Mouse (Mus musculus) forebrain, embryonic 14.5 days (tissue): ENCODE measurements around the gene Fam53b. TPM values are rescaled to one million over a fixed set of nuclear protein-coding genes. Genes with fewer than 3 reads are reported as not detected.
A peak's percentile ranks its signal among the peaks of the same experiment; 100 is the strongest.

Source experiments
- ATAC-seq: fragments of 200-750 bp; cut with Nextera tagmentation; 2 replicates; pipeline ENCODE4 v1.8.0; 2017; ENCODE audit warnings: mild to moderate bottlenecking, moderate library complexity
- DNase-seq: peaks from one replicate; pipeline ENCODE4 v3.0.0-alpha.2; 2015; ENCODE audit warnings: low spot score
- H3K27ac ChIP-seq: fragments of 300-500 bp; sonication (generic); 2 replicates; pipeline ENCODE4 v1.5.1; 2014; ENCODE audit warnings: low read depth, mild to moderate bottlenecking, control low read depth, low read length, moderate library complexity
- H3K27me3 ChIP-seq: fragments of 300-500 bp; sonication (generic); replicated peaks from 2 replicates; pipeline ENCODE4 v1.6.1; 2014; ENCODE audit warnings: low read length, control low read depth, mixed read lengths; ENCODE audit not compliant: control insufficient read depth, insufficient read depth
- H3K36me3 ChIP-seq: fragments of 300-500 bp; sonication (generic); 2 replicates; pipeline ENCODE4 v1.6.1; 2014; ENCODE audit warnings: low read length, control low read depth; ENCODE audit not compliant: control insufficient read depth, insufficient read depth
- H3K4me1 ChIP-seq: fragments of 300-500 bp; sonication (generic); 2 replicates; pipeline ENCODE4 v1.6.1; 2014; ENCODE audit warnings: antibody characterized with exemption, low read length, control low read depth; ENCODE audit not compliant: control insufficient read depth, insufficient read depth
- H3K4me2 ChIP-seq: fragments of 300-500 bp; sonication (generic); 2 replicates; pipeline ENCODE4 v1.6.1; 2014; ENCODE audit warnings: mild to moderate bottlenecking, control low read depth, low read length
- H3K4me3 ChIP-seq: fragments of 300-500 bp; sonication (generic); 2 replicates; pipeline ENCODE4 v1.5.1; 2014; ENCODE audit warnings: low read depth, low read length, control low read depth
- H3K9ac ChIP-seq: fragments of 300-500 bp; sonication (generic); 2 replicates; pipeline ENCODE4 v1.6.1; 2014; ENCODE audit warnings: mild to moderate bottlenecking, low read length, control low read depth, moderate library complexity
- H3K9me3 ChIP-seq: fragments of 300-500 bp; sonication (generic); replicated peaks from 2 replicates; pipeline ENCODE4 v1.6.1; 2016; ENCODE audit warnings: low read length, control low read depth, mixed read lengths; ENCODE audit not compliant: control insufficient read depth
- WGBS: fragments of 180-500 bp; shearing (Covaris S2); extraction: QIAGEN DNeasy Blood & Tissue Kit; methylation state at CpG from one replicate; pipeline ENCODE4 v1.1.7; 2014; 5-methylcytosine and 5-hydroxymethylcytosine counted together
- polyA plus RNA-seq: library from polyadenylated mRNA; unstranded; fragments of >200 nt; fragmentation: Nextera tagmentation; extraction: Ambion mirVana; gene quantifications from 2 replicates; pipeline ENCODE4 v1.2.1, GENCODE M21; 2014

Fam53b gene
- polyA plus RNA-seq, 1 experiment from 2014 or later, result 17.1 TPM

DNA sequence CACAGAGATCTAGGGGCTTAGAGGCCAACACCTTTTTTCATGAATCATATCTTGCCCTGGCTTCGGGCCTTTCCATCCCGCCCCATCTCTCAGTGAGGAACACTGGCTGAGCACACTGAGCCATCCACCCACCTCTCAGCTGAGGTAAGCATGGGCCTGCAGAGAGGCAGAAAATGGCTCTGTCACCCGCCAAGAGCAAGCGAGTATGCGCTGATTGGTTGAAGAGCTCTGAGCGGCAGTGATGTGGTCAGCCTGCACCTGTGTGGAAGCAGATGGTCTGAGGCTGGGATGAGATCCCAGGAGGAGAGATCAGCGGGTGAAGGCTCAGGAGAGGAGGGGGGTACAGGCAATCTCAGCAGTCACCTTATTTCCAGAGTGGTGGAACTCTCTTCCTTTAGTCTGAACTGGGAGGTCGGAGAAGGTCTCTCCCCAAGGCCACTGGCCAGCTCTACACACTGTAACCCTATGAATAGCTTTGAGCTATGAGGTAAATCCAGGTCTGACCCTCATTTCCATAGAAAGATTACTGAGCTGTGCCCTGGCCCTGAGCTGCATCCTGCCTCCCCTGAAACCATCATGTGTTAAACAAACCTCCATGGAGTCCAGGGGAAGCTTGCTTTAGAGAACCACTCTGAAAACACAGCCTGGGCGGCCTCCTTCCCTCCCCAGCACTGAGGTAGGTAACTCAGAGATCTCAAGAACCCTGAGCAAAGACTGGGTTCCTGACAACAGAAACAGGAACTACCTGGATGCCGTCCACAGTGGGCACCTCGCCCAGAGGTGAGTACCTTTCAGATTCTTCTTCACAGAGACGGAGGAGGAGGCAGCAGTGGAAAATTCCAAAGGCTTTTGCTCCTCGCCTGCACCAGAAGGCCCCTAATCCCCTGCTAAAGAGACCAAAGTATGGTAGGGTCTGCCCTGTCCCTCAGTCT lies 6.5 kb downstream of the Fam53b start:
- no peaks in the 10 kb centered on the region for H3K27me3 ChIP-seq
- H3K4me2 ChIP-seq, result no peak overlapping the region
- no peaks in the 10 kb centered on the region for H3K9me3 ChIP-seq
- 49% methylated on average over 13 of the region's 13 CpGs for WGBS
- peak overlapping the region; percentile 52; the same call in 1 of the 2 replicates for H3K27ac ChIP-seq
- DNase-seq, result no peak
- no peak overlapping the region for H3K4me3 ChIP-seq
- H3K4me1 ChIP-seq, result peaks cover 58% of the 10 kb centered on the region
- H3K9ac ChIP-seq, result peak overlapping the region; percentile 13; the same call in 1 of the 2 replicates
- no peaks in the 10 kb centered on the region for H3K36me3 ChIP-seq
- ATAC-seq, result no peak

DNA sequence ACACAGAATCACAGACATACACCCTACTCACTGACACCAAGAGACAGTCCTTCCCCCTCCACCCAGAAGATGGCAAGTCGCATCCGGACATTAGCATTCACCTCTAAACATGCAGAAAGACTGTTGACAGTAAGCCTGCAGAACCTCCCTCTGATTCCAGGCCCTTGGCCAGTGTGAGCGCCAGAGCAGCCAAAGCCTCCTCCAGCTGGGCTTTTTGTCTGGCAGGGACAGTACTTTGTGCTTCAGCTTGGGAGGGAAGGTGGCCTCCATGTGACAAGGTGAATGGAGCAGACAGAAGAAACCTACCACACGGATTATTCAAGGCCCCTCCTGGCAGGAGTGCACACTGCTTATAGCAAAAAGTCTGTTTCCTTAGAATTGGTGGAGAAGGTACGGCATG lies 7.4 kb downstream of the Fam53b start:
- H3K4me3 ChIP-seq, result no peak overlapping the region
- peaks cover 2% of the 10 kb centered on the region; the same call in 1 of the 2 replicates for H3K36me3 ChIP-seq
- no peaks in the 10 kb centered on the region for H3K9me3 ChIP-seq
- H3K9ac ChIP-seq, result 0 out of 2 replicates have a peak overlapping the region, but pooled peaks have one; percentile 7
- H3K4me1 ChIP-seq, result peaks cover 50% of the 10 kb centered on the region
- no peak for DNase-seq
- H3K27me3 ChIP-seq, result no peaks in the 10 kb centered on the region
- ATAC-seq, result no peak
- WGBS, result 54% methylated on average over 5 of the region's 5 CpGs
- no peak overlapping the region for H3K27ac ChIP-seq
- H3K4me2 ChIP-seq, result no peak overlapping the region

DNA sequence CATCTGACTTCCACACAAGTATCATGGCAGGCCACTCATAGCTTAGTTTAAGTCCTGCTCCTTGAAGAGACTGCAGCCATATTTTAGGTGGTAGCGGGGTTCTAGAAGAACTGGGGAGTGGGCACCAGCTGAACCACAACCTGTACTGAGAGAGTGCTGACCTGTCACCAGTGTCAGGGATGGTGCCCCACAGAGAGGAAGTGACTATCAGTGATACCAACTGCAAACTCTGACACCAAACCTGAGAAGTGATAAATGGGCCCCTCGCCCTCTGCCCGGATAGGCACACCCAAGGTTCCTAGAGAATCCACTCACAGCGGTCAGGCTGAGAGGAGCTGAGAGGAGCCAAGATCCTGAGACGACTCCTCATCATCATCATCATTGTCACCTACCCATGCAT lies 8.7 kb downstream of the Fam53b start:
- DNase-seq (no peak), ATAC-seq (no peak)
- no peaks in the 10 kb centered on the region for H3K9me3 ChIP-seq
- no peaks in the 10 kb centered on the region for H3K27me3 ChIP-seq
- WGBS, result 95% methylated on average over 5 of the region's 5 CpGs
- no peak overlapping the region for H3K4me2 ChIP-seq
- no peak overlapping the region for H3K4me3 ChIP-seq
- peaks cover 4% of the 10 kb centered on the region; the same call in 1 of the 2 replicates for H3K36me3 ChIP-seq
- no peak overlapping the region for H3K27ac ChIP-seq
- H3K4me1 ChIP-seq, result peaks cover 43% of the 10 kb centered on the region
- no peak overlapping the region for H3K9ac ChIP-seq

DNA sequence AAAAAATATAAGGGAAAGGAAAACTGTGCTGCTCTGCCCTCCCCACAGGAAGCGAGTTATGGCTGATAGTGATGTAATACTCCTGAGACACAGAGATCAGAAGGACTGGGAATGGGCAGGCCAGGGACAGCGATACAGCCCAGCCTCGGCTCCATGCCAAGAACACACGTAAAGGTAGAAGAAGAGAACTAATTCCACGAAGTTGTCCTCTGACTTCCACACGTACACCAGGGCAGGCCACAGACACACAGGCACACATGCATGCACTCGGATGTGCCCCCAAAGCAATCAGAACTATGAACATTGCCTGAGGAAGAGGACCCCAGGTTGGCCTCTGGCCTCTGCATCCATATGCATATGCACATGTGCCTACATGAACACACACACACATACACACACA lies 9.2 kb downstream of the Fam53b start:
- Histone ChIP-seq H3K36me3 (peaks cover 4% of the 10 kb centered on the region; the same call in 1 of the 2 replicates), H3K4me1 (peaks cover 38% of the 10 kb centered on the region), H3K4me3 (no peak overlapping the region), H3K4me2 (no peak overlapping the region), H3K9me3 (no peaks in the 10 kb centered on the region), H3K9ac (no peak overlapping the region), H3K27me3 (no peaks in the 10 kb centered on the region), H3K27ac (no peak overlapping the region)
- DNase-seq (no peak), ATAC-seq (no peak)
- WGBS, result 92% methylated on average over 7 of the region's 7 CpGs

DNA sequence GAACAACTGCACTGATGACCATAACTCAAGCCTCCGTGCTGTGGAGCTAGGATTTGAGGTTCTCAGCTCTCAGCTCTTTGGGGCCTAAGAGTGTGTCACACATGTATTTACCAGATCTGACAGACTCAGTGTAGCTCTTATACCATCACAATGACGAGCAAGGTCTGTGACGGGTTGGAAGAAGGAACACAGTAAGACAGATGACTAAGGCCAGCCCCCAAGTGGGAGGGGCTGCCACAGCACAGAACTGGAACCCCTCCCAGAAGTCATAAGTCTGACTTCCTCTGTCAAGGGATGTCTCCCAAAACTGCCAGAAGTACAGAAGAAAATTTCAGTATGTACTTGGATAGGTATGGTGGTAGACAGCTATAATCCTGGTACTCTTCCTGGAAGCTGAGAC lies 9.7 kb downstream of the Fam53b start:
- no peaks in the 10 kb centered on the region for H3K27me3 ChIP-seq
- ATAC-seq (no peak), DNase-seq (no peak)
- H3K4me1 ChIP-seq, result peaks cover 33% of the 10 kb centered on the region
- no peak overlapping the region for H3K4me2 ChIP-seq
- peaks cover 4% of the 10 kb centered on the region; the same call in 1 of the 2 replicates for H3K36me3 ChIP-seq
- 77% methylated on average over 3 of the region's 3 CpGs for WGBS
- no peaks in the 10 kb centered on the region for H3K9me3 ChIP-seq
- no peak overlapping the region for H3K27ac ChIP-seq
- no peak overlapping the region for H3K9ac ChIP-seq
- no peak overlapping the region for H3K4me3 ChIP-seq

DNA sequence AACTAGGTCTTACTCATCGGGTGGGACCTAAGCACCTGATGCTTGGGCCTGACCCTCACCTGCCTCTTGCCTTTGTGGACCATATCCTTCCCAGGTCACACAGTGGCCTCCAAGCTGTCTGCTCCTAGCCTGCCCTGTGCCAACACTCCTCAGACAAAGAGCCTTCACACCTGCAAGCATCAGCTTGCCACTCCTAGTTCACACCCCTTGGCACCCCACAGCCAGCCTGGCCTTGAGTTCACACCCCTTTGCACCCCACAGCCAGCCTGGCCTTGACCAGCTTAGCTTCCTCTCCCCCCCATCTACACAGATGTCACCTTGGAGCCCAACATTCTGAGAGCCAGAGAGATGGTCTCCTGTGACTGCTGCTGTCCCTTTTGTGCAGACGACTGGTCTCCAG lies 10.3 kb downstream of the Fam53b start:
- DNase-seq, result no peak
- Histone ChIP-seq H3K4me1 (peaks cover 26% of the 10 kb centered on the region), H3K9me3 (no peaks in the 10 kb centered on the region), H3K4me3 (no peak overlapping the region), H3K27me3 (no peaks in the 10 kb centered on the region), H3K36me3 (peaks cover 4% of the 10 kb centered on the region; the same call in 1 of the 2 replicates), H3K27ac (no peak overlapping the region), H3K4me2 (no peak overlapping the region), H3K9ac (no peak overlapping the region)
- 98% methylated on average over 2 of the region's 2 CpGs for WGBS
- no peak for ATAC-seq

DNA sequence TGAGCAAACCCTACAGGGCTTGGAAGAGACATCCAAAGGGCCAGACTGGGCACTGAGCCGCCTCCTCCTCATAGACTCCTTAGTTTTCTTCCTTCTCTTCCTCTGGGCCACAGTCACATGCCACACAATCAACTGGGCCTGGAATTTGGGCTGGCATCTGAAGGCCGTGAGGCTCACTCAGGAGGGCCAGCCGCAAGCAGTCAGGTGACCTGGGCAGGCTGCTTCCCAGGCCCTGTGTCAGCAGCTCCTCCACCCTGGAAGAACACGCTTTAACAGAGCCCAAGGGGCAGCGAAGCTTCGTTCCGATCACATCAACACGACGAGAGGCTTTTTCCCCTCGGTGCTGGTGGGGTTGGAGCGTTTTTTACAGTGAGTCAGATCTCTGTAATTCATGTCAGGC lies 11.0 kb downstream of the Fam53b start:
- DNase-seq (no peak), ATAC-seq (no peak)
- Histone ChIP-seq H3K9me3 (no peaks in the 10 kb centered on the region), H3K4me3 (no peak overlapping the region), H3K4me1 (peaks cover 20% of the 10 kb centered on the region), H3K36me3 (peaks cover 4% of the 10 kb centered on the region; the same call in 1 of the 2 replicates), H3K27ac (no peak overlapping the region), H3K27me3 (no peaks in the 10 kb centered on the region), H3K9ac (no peak overlapping the region), H3K4me2 (no peak overlapping the region)
- WGBS, result 89% methylated on average over 11 of the region's 11 CpGs

DNA sequence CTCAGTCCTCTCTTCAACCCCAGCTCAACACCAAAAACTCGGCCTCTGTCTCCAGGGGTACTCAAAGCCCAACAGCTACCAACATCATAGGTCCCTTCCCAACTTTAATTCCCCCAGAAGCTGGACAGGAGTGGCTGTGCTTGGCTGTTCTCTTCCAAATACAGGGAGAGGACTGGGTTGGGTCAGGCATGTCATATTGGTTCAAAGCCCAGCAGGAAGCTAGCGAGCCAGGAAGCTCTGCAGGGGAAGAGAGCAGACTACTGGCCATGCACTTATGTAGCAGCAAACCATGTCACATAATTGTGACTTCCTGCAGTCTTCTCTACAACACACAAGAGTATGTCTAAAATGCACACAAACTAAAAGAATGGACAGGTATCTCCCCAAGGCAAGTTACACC lies 11.6 kb downstream of the Fam53b start:
- Histone ChIP-seq H3K27me3 (no peaks in the 10 kb centered on the region), H3K4me2 (no peak overlapping the region), H3K9me3 (no peaks in the 10 kb centered on the region), H3K4me3 (no peak overlapping the region), H3K9ac (no peak overlapping the region), H3K27ac (no peak overlapping the region), H3K36me3 (peaks cover 4% of the 10 kb centered on the region; the same call in 1 of the 2 replicates), H3K4me1 (peaks cover 14% of the 10 kb centered on the region)
- DNase-seq (no peak), ATAC-seq (no peak)
- 82% methylated on average over 2 of the region's 2 CpGs for WGBS

DNA sequence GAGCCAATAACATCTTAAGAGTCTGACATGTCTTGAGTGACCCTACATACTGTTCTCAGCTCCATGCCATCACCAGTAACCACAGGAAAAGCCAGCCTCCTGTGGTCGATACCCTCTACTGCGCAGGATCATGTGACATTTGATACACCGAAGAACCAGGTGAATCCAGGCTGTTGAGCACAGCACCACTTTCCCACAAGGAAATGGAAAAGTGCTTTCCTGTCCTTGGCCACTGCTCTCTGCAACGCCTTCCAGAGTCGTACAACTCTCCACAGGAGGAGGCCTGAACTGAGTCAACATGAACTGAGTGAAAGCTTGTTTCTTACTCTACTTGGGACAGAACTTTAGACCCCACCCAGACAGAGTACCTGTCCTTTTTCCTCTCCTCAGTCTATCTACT lies 12.2 kb downstream of the Fam53b start:
- Histone ChIP-seq H3K36me3 (peaks cover 4% of the 10 kb centered on the region; the same call in 1 of the 2 replicates), H3K4me2 (no peak overlapping the region), H3K27me3 (no peaks in the 10 kb centered on the region), H3K9me3 (no peaks in the 10 kb centered on the region), H3K27ac (no peak overlapping the region), H3K9ac (no peak overlapping the region), H3K4me3 (no peak overlapping the region), H3K4me1 (peaks cover 8% of the 10 kb centered on the region)
- DNase-seq (no peak), ATAC-seq (no peak)
- WGBS, result 91% methylated on average over 5 of the region's 5 CpGs
